Mouse (Mus musculus) layer of hippocampus, adult 18-20 months (tissue): Measurements from ENCODE around the gene Tnrc6b. TPM values are rescaled to one million over a fixed set of nuclear protein-coding genes. Genes with fewer than 3 reads are reported as not detected.
A peak's percentile ranks its signal among the peaks of the same experiment; 100 is the strongest.

ENCODE experiments used
- DNase-seq, 2 experiments: peaks; one replicate each; pipeline ENCODE4 v3.0.0; 2022; ENCODE audit warnings: low spot score in 2 of 2
- total RNA-seq, 2 experiments: library from RNA; stranded (reverse); gene quantifications; 2 replicates each; pipeline ENCODE4 v1.2.3; 2021

Tnrc6b gene
- total RNA-seq, 2 experiments from 2014 or later = 95.8 to 113 TPM

DNA sequence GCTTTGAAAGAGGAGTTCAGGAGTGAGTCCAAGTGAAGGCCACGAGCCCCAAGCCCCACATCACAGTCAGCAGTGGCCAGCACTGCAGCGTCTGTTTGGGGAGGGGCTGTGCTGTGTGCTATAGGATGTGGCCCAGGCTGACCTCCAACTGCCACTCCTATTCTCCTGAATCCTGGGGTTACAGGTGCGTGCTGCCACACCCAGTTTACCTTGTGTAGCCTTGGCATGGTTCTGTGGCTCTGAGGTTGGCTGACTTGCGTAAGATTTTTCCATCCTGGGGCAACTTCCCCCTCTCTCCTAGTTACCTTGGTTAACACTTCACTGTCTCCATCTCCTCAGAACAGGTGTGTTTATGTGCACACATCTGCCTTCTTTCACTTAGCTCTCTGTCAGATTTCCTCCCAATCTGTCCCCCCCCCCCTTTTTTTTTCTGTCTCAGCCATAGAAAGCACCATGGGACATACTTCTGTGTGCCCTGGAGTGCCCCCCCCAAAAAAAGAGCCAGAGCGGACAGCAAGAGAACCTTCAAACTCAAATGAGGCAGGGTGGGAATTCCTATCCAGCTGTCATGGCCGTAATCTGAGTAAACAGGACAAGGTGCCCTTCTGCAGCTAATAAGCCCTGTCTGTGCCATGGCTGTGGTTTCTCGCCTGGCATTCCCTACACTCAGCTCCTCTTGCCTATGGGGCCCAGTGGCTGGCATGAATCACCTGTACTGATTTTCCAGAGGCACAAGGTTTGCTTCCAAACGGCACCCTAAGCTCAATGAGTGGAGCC is 9.4 kb upstream of the Tnrc6b start:
- DNase-seq = no peak

DNA sequence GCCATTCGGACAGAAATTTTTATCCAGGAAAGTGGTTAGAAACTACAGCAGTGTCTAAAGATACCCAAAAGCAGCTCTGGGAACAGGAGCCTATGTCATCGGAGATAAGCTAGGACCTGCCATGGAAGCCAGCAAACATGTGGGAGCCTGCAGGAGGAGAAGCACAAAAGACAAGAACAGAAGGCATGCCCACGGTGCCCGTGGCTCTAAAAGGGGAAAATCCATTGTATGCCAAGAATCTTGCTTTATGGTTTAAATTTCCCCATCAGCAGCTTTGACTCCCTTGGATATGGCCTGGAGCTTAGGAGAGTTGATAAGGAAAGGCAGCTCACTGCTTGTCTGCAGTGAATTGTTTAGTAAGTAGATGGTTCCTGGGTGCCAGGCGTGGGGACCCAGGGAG is 8.2 kb upstream of the Tnrc6b start:
- DNase-seq = peak in 1 of 2 experiments; percentile 57

DNA sequence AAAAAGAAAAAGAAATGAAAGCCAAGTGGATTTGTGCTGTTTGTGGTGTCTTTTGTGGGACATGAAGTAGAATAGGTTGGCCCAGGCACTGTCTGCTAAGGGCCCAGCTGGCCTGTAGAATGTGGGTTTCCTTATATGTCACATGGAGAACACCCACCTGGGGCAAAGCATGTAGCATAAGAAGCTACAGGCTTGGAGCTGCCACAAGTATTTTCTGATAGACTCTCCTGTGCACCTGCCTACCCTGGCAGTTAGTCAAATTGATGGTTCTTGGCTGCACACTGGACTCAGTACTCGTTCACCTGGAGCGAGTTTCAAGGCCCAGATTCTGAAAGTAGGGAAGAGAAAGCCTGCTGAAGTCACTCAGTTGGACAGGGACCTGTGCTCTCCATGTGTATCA is 7.6 kb upstream of the Tnrc6b start:
- no peak for DNase-seq

DNA sequence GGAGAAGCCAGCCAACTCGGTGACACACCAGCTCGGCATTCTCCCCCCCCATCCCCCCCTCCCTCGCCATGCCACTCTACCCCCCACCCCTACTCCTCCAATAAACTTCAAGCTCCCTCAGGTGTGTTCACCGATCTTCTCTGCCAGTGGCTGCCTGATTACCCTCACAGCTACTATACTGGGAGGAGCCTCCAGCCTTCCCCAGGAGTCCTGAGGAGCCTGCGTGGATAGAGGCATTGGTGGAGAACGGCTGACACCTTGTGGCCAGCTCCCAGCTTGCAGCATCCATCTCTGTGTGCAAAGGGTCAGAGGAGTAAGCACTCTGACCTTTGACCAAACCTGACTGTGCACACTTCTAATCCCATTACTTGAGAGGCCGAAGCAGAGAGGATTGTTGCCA is 6.8 kb upstream of the Tnrc6b start:
- peak; percentile 58 to 85 for DNase-seq

DNA sequence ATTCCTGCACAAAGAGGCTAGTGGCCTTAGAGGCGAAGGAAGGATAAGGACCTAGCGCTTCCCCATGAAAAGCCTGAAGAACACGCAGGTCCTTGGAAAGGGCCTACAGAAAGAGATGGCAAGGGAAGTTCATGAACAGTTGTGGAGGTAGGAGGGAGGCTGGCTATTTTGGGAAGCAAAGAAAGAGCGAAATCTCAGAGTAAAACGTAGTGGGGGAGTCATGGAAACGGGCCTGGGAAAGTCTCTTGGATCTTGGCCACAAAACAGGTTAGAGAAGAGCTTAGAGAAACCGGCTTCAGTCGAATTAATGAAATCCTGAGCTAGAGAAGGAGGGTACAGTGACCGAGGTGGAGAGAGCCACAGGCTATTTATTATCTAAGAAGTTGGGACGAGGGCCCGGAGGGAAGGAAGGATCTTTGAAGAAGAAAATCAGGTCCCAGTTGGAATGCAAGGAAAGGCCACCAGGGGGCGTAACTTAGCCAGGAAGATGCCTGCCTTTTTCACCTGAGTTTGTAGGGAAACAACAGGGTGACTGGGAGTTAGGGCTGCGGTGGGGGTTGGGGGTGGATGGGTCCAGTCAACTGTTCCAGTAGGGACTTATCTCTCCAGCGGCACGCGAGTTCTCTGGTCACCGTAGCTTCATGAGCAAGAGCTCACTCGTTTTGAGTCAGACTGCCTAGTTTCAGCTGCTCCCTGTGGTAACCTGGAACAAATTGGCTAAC is 5.1 kb upstream of the Tnrc6b start:
- peak; percentile 67 to 91 for DNase-seq

DNA sequence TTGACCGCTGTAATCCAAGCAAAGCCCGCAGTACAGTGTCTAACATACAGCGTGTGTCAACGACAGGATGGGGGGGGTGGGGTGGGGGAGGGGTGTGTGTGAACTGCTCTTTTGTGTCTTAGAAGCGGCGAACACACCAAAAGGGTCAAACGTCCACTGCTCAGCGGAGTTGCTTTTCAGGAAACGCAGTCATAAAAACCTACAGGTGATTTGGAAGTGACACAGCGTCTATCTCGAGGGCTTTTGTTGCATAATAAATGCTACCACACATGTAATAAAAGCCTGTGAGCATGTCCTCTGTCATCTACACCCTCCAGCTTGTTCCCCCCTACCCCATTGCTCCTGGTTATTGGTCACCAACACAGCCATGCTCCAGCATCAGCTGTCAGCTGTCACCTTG is 4.5 kb upstream of the Tnrc6b start:
- DNase-seq = no peak

DNA sequence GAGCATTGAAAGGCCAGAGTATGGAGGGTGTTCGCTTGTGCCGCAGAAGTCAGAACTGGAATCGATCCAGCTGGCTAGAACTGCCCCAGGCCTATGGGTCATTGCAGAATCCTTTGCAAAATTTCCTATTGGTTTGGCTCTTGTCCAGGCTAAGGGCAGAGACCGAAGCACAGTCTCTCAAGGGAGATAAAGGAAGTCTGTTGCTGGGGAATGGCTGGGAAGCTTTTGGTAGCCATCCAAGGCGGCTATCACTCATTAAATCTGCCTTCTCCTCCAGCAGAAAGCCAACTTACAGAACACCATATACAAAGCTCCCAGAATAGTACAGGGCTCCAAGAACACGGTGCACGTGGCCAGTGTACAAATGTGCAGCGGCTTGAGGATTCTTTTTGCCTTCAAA is 4.0 kb upstream of the Tnrc6b start:
- no peak for DNase-seq

DNA sequence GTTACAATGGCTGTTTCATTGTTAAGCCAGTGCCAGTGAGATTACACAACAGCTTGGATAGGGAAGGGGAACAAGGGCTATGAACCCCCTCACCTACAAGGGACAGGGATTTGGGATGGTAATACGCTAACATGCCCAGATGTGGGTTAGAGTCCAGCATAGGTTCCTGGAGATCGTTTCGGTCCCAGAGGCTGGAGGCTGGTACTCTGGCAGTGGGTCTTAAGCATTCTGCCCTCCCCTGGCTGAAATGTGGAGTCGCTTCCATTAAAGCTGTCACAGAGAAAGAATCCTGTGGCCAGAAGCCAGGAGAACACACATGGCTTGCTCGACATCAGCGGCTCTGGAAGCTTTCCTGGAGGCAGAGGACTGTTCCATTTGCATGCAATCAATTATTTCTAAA is 1.5 kb upstream of the Tnrc6b start:
- DNase-seq = peak; percentile 64 to 86

DNA sequence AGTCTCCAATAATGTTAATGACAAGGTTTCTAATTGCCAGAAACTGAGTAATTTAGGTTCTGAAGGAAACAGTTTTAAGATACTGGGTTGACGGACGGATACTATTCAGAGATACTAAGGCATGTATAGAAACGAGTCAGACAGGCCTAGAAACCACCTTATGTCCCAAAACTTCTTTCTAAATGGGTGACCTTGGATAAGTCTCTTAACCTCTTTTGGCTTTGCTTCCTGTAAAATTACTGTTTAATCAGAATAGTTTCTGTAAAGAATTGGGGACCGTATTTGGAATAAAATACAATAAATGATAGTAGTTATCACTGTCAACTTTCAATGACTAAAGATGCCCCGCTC is 881 bp upstream of the Tnrc6b start:
- DNase-seq = no peak

DNA sequence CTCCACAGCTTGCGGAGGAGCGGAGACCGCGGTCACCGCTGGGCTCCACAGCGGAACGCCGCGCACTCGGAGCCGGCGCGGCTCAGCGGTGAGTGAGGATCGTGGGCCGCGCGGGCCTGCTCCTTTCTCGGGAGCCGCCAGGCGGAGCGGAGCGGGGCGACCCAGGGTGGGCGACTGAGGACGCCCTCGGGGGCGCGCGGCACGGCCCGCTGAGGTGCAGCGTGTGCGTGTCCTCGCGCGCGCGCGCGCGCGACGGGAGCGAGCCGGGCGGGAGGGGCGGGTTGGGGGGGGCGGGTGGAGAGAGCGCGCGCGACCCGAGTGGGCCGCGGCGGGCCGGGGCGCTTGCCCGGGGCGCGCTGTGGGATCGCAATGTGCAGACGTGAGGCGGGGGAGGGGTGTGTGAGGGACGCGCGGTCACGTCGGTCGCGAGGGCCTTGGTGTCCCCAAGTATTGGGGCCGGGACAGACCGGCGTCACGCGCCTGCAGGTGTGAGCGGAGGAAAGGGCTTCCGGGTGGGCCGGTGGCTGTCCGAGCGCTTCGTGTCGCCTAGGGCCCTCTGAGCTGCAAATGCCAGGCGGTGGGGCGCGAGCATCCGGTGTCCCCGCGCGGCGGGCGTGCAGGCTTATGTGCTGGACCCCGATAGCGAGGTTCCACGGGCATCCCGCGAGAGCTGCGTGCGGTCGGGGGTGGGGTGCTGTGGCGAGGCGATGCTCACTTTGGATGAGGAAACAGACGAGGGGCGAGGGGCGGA is 463 bp downstream of the Tnrc6b start:
- DNase-seq = peak; percentile 37 to 54

DNA sequence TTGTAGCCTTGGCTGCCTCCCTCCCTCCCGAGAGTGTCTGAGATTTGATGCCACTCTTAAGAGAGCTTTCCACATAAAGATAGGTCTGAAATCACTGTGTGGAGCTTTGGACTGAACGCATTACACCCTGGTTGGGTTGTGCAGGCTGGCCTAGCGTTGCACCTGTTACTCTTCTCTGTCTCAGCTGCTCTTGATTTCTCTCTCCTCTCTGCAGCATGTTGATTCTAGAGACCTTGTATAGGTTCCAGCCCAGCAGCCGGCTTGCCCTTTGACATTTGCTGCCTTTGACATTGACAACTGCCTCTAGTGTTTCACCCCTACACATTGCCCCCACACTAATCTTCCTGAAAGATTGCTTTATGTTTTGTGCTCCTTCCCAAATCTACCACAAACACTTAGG is 3.2 kb downstream of the Tnrc6b start:
- DNase-seq = no peak

DNA sequence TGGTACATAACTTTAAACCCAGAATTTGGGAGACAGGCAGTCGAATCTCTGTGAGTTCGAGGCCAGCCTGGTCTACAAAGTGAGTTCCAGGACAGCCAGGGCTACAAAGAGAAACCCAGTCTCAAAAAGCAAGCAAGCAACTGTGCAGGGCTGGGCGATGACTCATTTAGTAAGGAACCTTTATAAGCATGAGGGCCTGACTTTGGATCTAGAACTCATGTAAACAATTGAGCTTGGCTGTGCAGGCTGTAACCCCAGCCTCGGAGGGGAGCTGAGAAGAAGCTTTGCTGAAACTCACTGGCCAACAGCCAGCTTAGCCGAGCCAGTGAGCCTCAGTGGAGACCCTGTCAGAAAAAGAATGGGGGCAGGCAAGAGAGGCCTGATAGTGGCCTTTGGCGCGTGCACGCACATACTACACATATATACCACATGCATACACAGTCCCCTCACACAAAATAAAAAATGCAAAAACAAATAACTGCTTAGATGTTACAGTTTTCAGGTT is 5.6 kb downstream of the Tnrc6b start:
- no peak for DNase-seq

DNA sequence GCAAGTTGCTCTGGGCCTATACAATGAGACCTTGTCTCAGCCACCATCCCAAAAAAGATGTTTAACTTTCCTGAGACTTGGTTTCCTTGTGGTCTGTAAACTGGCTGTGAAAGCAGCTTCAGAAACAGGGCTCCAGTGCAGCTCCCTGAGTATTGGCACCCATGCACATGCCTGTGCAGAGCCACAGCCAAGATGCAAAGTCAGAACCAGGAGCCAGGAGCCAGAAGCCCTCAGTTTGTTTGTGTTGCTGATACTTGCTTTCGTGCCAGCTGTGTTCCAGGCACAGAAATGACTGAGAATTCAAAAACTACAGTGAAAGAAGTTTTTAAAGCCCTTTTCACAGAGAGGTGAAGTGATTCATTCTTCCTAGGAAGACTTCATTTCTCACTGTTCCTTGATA is 6.3 kb downstream of the Tnrc6b start:
- DNase-seq = peak in 1 of 2 experiments; percentile 56

DNA sequence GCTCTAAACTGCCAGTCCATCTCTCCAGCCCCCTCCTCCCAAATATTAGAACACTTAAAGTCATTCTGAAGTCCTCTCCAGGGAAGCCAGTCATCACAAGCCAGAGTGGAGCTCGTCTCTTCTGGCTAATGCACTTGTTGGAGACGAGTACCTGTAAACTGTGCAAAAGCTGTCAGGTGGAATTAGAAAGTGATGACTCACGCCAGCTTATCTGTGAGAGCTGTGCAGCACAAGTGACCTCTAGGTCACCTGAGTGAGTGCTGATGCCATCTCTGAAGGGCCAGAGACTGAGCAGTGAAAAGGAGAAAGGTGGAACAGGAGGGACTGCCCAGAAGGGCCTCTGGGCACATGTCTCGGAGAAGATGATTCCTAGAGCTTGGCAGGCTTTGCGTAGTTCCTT is 9.1 kb downstream of the Tnrc6b start:
- no peak for DNase-seq

DNA sequence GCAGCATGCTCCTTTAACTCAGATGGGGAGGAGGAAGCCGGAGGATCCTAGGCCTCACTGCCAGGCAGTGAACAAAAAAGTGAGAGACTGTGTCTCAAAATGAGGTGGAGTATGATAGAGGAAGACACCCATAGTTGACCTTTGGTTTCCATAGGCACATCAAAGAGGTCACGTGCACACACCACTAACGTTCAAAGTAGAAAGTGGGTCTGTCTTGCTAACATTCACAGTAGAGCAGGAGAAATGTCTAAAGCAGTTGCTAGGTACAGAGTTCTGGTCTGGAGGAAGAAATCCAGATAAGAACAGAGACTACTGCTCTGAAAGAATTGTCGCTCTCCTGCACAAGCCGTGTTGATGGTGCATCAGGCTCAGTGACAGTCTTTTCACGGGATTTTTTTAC is 10.7 kb downstream of the Tnrc6b start:
- no peak for DNase-seq

DNA sequence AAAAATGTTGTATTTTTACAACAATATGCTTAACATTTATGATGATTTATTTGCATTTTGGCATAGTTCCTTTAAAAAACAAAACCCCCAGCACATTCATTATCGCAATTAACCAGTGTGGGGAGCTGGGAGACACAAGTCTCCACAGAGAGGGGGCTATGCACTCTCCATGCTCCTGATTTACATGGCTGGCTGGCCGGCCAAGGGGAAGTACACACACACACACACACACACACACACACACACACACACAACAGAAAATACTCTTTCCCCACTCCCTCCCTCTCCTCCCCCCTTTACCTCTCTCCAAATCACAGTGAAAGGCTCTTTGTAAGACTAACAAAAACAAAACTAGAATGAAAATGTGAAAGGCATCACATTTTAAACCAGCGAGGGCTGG is 11.3 kb downstream of the Tnrc6b start:
- DNase-seq = no peak

DNA sequence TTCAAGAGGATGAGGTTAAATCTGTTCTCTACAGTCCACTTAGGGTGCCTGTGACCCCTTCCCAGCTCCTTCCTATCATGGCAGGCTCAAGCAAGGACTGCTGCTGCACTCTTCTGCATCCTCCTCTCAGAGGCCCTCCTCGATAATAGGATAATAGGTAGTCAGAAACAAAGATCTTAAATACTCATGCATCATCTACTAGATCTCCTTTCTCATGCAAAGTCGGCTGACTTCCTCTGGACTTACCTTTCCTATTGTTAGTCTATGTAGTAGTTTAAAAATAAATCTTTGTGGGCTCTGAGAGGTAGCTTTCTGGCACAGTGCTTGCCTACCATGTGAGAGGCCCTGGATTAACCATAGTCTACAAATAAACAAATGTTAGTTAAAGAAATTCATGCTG is 18.4 kb downstream of the Tnrc6b start:
- no peak for DNase-seq

DNA sequence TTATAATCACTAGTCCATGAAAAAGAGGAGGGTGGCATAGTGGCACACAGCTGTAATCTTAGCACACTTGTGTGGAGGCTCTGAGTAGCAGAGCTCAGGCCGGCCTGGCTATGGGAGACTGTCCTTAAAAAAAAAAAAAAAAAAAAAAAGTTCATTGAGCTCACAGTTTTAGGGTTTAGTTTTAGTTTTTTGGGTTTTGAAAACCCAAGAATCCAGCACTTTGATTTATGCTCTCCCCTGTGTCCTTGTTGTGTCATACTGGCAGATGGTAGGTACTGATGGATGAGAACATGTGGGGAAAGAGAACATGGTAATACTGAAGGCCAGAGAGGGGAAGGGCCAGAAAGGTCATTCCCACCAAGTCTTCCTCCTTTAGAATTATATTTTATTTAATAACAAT is 19.9 kb downstream of the Tnrc6b start:
- no peak for DNase-seq

DNA sequence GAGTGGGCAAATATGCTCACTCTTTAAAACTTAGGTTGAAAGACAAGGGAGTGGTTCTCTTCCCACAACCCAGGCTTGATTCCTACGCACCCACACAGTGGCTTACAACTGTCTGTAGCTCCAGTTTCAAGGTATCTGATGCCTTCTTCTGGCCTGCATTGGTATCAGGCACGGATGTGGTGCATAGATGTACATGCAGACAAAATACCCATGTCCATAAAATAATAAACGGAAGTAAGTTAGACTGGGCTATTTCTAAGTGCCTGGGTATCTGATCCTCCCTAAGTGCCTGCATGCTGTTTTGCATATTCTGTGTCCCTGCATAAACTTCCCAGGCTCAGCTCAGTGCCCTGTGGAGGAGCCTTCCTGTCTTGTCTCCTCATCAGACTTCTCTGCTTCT is 20.4 kb downstream of the Tnrc6b start:
- DNase-seq = no peak

DNA sequence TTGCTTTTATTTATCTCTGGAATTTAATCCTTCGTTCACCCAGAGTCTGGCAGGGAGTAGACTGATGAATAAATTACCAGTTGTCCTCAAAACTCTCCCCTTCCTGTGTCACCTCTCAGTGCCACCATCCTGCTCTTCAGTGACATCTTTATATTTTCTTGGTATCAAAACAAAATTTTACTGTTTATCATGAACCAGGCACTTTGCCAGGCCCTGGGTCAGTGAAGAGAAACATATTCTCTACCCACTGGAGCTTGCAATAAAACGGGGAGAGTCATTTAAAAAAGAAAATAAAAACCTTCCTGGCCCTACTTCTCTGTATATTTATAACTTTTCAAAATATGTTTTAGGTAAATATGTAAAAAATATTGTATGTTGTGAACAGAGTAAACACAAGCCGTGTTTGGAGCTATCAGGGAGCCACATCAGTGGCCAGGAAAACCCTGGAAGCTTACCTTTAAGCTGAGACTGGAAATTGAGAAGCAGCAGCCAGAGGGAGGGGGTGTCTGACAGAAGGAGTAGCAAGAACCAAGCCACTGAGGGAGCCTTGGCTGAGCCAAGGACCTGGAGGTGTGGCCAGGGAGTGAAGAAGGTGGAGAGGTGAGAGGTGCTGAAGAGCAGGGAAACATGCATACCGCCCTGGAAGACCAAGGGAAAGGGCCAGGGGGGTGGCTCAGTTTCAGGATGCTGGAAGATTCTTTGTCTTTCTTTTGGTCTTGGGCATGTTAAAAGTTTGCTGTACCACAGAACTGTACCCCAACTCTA is 21.3 kb downstream of the Tnrc6b start:
- DNase-seq = no peak

DNA sequence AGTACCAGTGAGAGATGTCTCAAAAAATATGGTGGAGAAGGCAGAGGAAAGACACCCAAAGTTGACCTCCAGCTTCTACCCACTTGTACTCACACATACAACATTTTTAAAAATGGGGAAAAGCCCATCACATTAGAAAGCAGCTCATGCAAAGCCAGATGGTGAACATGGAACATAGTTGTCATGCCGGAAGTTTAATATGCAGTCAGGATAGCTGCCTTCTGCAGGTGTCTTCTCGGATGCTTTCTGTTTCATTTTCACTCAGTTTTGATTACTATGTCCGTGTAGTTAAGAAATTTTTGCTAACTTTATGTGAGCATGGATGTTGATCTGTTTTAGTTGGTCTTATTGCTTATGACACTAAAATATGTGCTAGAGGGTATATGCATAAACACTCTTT is 24.2 kb downstream of the Tnrc6b start:
- no peak for DNase-seq
